19 mouse cellular contexts compared by ENCODE assay signal in genomic region chr3:28743251-28743650, GRCm38 (mm10). TPM values are rescaled to one million over a fixed set of nuclear protein-coding genes. Genes with fewer than 3 reads are reported as not detected.
DNase-seq lines count a peak whose midpoint lies in the region; ATAC-seq lines count a peak whose summit lies in the region.
"Had no signal": no experiment of that assay in that cellular context is flagged by ENCODE, and none has a peak within 500 bp of the region (broad histone marks: within the 10 kb centered on the region; RNA-seq: fewer than 3 reads in every experiment).

No protein-coding gene starts in this region.

- no peak for ATAC-seq in forebrain, embryonic 14.5 days
- ATAC-seq in neural tube, embryonic 11.5 days (ENCODE audit: insufficient read depth, low FRiP score, low TSS enrichment) = no peak
- ATAC-seq in neural tube, embryonic 15.5 days (ENCODE audit: low FRiP score) = no peak
- peak; percentile 62; the same call in 1 of the 2 replicates for ATAC-seq in hindbrain, embryonic 15.5 days (ENCODE audit: low FRiP score, low read depth)
- ATAC-seq: activated CD4-positive, CD25-positive, alpha-beta regulatory T cell, adult 4 months had no signal

- no peak overlapping the region for H3K4me2 ChIP-seq in forebrain, embryonic 14.5 days (ENCODE audit: low read length)
- H3K4me2 ChIP-seq in neural tube, embryonic 11.5 days (ENCODE audit: low read depth) = no peak overlapping the region
- H3K4me2 ChIP-seq in neural tube, embryonic 15.5 days = no peak overlapping the region
- H3K4me2 ChIP-seq in hindbrain, embryonic 15.5 days = no peak overlapping the region
- H3K4me2 ChIP-seq: kidney, embryonic 15.5 days; limb, embryonic 15.5 days; stomach, embryonic 15.5 days had no signal

- H3K4me1 ChIP-seq in forebrain, embryonic 14.5 days (ENCODE audit: control insufficient read depth, insufficient read depth, low read length) = no peaks in the 10 kb centered on the region
- H3K4me1 ChIP-seq in forebrain, embryonic 10.5 days = peaks cover 15% of the 10 kb centered on the region
- no peaks in the 10 kb centered on the region for H3K4me1 ChIP-seq in neural tube, embryonic 11.5 days (ENCODE audit: control insufficient read depth, insufficient read depth, low read length)
- H3K4me1 ChIP-seq in neural tube, embryonic 15.5 days = no peaks in the 10 kb centered on the region
- H3K4me1 ChIP-seq in hindbrain, embryonic 15.5 days (replicated peaks) = peaks cover 7% of the 10 kb centered on the region
- H3K4me1 ChIP-seq: stomach, embryonic 15.5 days had no signal

- DNase-seq in forebrain, embryonic 14.5 days (ENCODE audit: low spot score) = peak; percentile 22
- no peak for DNase-seq in forebrain, embryonic 10.5 days (ENCODE audit: extremely low spot score, low spot score)
- DNase-seq in neural tube, embryonic 11.5 days (ENCODE audit: low spot score) = peak; percentile 15
- DNase-seq in retina, postnatal 1 day = peak; percentile 42
- no peak for DNase-seq in kidney, postnatal 10 days
- DNase-seq in urinary bladder, adult 18-20 months (ENCODE audit: low spot score in 2 of 2) = no peak
- DNase-seq: cerebellum, adult 18-20 months; gastrocnemius, adult 2 months; lung, adult 18-20 months; thymus, postnatal 14 days had no signal

- H3K36me3 ChIP-seq in forebrain, embryonic 14.5 days (ENCODE audit: control insufficient read depth, insufficient read depth, low read length) = no peaks in the 10 kb centered on the region
- H3K36me3 ChIP-seq in forebrain, embryonic 10.5 days (replicated peaks) = no peaks in the 10 kb centered on the region
- H3K36me3 ChIP-seq in neural tube, embryonic 11.5 days (ENCODE audit: control insufficient read depth, insufficient read depth, low read length) = no peaks in the 10 kb centered on the region
- no peaks in the 10 kb centered on the region for H3K36me3 ChIP-seq in neural tube, embryonic 15.5 days
- H3K36me3 ChIP-seq in hindbrain, embryonic 15.5 days = no peaks in the 10 kb centered on the region
- H3K36me3 ChIP-seq: heart, embryonic 10.5 days; kidney, embryonic 15.5 days; limb, embryonic 15.5 days; stomach, embryonic 15.5 days had no signal

- no peak overlapping the region for H3K27ac ChIP-seq in forebrain, embryonic 14.5 days (ENCODE audit: low read depth, low read length)
- no peak overlapping the region for H3K27ac ChIP-seq in forebrain, embryonic 10.5 days
- H3K27ac ChIP-seq in neural tube, embryonic 11.5 days (ENCODE audit: low read depth, low read length) = no peak overlapping the region
- H3K27ac ChIP-seq in neural tube, embryonic 15.5 days (replicated peaks) = no peak overlapping the region
- H3K27ac ChIP-seq in hindbrain, embryonic 15.5 days (replicated peaks) = peak overlapping the region; percentile 25; the same call in 1 of the 2 replicates
- H3K27ac ChIP-seq: gastrocnemius, adult 2 months; heart, embryonic 10.5 days; kidney, embryonic 15.5 days; layer of hippocampus, adult 2 months; limb, embryonic 15.5 days; macrophage; stomach, embryonic 15.5 days had no signal

- no peaks in the 10 kb centered on the region for H3K9me3 ChIP-seq in forebrain, embryonic 14.5 days (replicated peaks; ENCODE audit: control insufficient read depth, low read length)
- H3K9me3 ChIP-seq in forebrain, embryonic 10.5 days = no peaks in the 10 kb centered on the region
- no peaks in the 10 kb centered on the region for H3K9me3 ChIP-seq in neural tube, embryonic 11.5 days (ENCODE audit: control insufficient read depth, low read length)
- no peaks in the 10 kb centered on the region for H3K9me3 ChIP-seq in neural tube, embryonic 15.5 days (replicated peaks)
- no peaks in the 10 kb centered on the region for H3K9me3 ChIP-seq in hindbrain, embryonic 15.5 days
- H3K9me3 ChIP-seq: heart, embryonic 10.5 days; kidney, embryonic 15.5 days; limb, embryonic 15.5 days; stomach, embryonic 15.5 days had no signal

- 49% methylated on average over 8 of the region's 8 CpGs for WGBS in forebrain, embryonic 14.5 days
- 53% methylated on average over 8 of the region's 8 CpGs for WGBS in forebrain, embryonic 10.5 days
- 51% methylated on average over 8 of the region's 8 CpGs for WGBS in neural tube, embryonic 11.5 days
- 43% methylated on average over 8 of the region's 8 CpGs for WGBS in neural tube, embryonic 15.5 days
- 39% methylated on average over 8 of the region's 8 CpGs for WGBS in hindbrain, embryonic 15.5 days

- 0 out of 2 replicates have a peak, but pooled peaks cover 4% of the 10 kb centered on the region for H3K27me3 ChIP-seq in forebrain, embryonic 14.5 days (replicated peaks; ENCODE audit: control insufficient read depth, insufficient read depth, low read length)
- peaks cover 8% of the 10 kb centered on the region; the same call in 1 of the 2 replicates for H3K27me3 ChIP-seq in forebrain, embryonic 10.5 days (ENCODE audit: poor library complexity, severe bottlenecking)
- H3K27me3 ChIP-seq in neural tube, embryonic 11.5 days (ENCODE audit: control insufficient read depth, insufficient read depth, low read length) = no peaks in the 10 kb centered on the region
- H3K27me3 ChIP-seq in neural tube, embryonic 15.5 days (replicated peaks) = no peaks in the 10 kb centered on the region
- no peaks in the 10 kb centered on the region for H3K27me3 ChIP-seq in hindbrain, embryonic 15.5 days
- H3K27me3 ChIP-seq: kidney, embryonic 15.5 days; stomach, embryonic 15.5 days had no signal

- H3K9ac ChIP-seq in forebrain, embryonic 14.5 days (ENCODE audit: low read length) = no peak overlapping the region
- H3K9ac ChIP-seq in neural tube, embryonic 11.5 days (ENCODE audit: low read length) = no peak overlapping the region
- H3K9ac ChIP-seq in neural tube, embryonic 15.5 days (replicated peaks) = no peak overlapping the region
- H3K9ac ChIP-seq in hindbrain, embryonic 15.5 days = no peak overlapping the region
- H3K9ac ChIP-seq: kidney, embryonic 15.5 days; limb, embryonic 15.5 days; stomach, embryonic 15.5 days had no signal

- H3K4me3 ChIP-seq in forebrain, embryonic 14.5 days (ENCODE audit: low read depth, low read length) = no peak overlapping the region
- no peak overlapping the region for H3K4me3 ChIP-seq in forebrain, embryonic 10.5 days
- no peak overlapping the region for H3K4me3 ChIP-seq in neural tube, embryonic 11.5 days (ENCODE audit: low read depth, low read length)
- H3K4me3 ChIP-seq in neural tube, embryonic 15.5 days (replicated peaks) = no peak overlapping the region
- no peak overlapping the region for H3K4me3 ChIP-seq in hindbrain, embryonic 15.5 days
- H3K4me3 ChIP-seq: gastrocnemius, adult 2 months; heart, embryonic 10.5 days; kidney, embryonic 15.5 days; layer of hippocampus, adult 2 months; limb, embryonic 15.5 days; stomach, embryonic 15.5 days had no signal

RNA-seq across cellular contexts. Expression of gene Eif5a2, which starts 37.8 kb away (rescaled TPM):
- 11.9 and 12.5 TPM in 2 replicates for polyA plus RNA-seq in forebrain, embryonic 14.5 days (2014; fragmentation: Nextera tagmentation; extraction: Ambion mirVana)
- 15.4 and 15.5 TPM in 2 replicates for polyA plus RNA-seq in forebrain, embryonic 10.5 days (2016; fragmentation: Nextera tagmentation; extraction: Ambion mirVana)
- 18.0 and 19.3 TPM in 2 replicates for polyA plus RNA-seq in neural tube, embryonic 11.5 days (2014; fragmentation: Nextera tagmentation; extraction: Ambion mirVana)
- polyA plus RNA-seq in neural tube, embryonic 15.5 days (2015; fragmentation: Nextera tagmentation; extraction: Ambion mirVana) = 9.6 and 10.1 TPM in 2 replicates
- polyA plus RNA-seq in hindbrain, embryonic 15.5 days (2015; fragmentation: Nextera tagmentation; extraction: Ambion mirVana) = 10.0 and 11.9 TPM in 2 replicates

RNA-seq across cellular contexts. Expression of gene Slc2a2, which starts 45.5 kb away (rescaled TPM):
- polyA plus RNA-seq in forebrain, embryonic 14.5 days (2014; fragmentation: Nextera tagmentation; extraction: Ambion mirVana) = 0.05 TPM in 1 of 2 replicates, not detected in the other
- 0.04 TPM in 1 of 2 replicates, not detected in the other for polyA plus RNA-seq in forebrain, embryonic 10.5 days (2016; fragmentation: Nextera tagmentation; extraction: Ambion mirVana)
- polyA plus RNA-seq in neural tube, embryonic 11.5 days (2014; fragmentation: Nextera tagmentation; extraction: Ambion mirVana) = not detected in 2 replicates
- polyA plus RNA-seq in neural tube, embryonic 15.5 days (2015; fragmentation: Nextera tagmentation; extraction: Ambion mirVana) = 0.10 and 0.11 TPM in 2 replicates
- 0.08 TPM in 1 of 2 replicates, not detected in the other for polyA plus RNA-seq in hindbrain, embryonic 15.5 days (2015; fragmentation: Nextera tagmentation; extraction: Ambion mirVana)
- polyA plus RNA-seq: macrophage had no signal

Comparison
In these comparisons a context has a peak if more than half of its experiments do, and no peak if none do; other contexts are left out.
1. DNase-seq: peak in forebrain, embryonic 14.5 days (single experiment), neural tube, embryonic 11.5 days (single experiment) and retina, postnatal 1 day (single experiment); none in forebrain, embryonic 10.5 days (single experiment), kidney, postnatal 10 days (single experiment) and urinary bladder, adult 18-20 months (0 of 2).